Mouse (Mus musculus) stomach, embryonic 14.5 days (tissue): Measurements from ENCODE around the gene Ranbp9. TPM values are rescaled to one million over a fixed set of nuclear protein-coding genes. Genes with fewer than 3 reads are reported as not detected.
A peak's percentile ranks its signal among the peaks of the same experiment; 100 is the strongest.

Experiments
- ATAC-seq: fragments of 200-750 bp; cut with Nextera tagmentation; 2 replicates; pipeline ENCODE4 v1.8.0; 2017; ENCODE audit warnings: low read depth, moderate TSS enrichment; ENCODE audit not compliant: insufficient number of reproducible peaks, insufficient read depth, low FRiP score
- H3K27ac ChIP-seq: fragments of 300-500 bp; sonication (generic); 2 replicates; pipeline ENCODE4 v1.5.1; 2014; ENCODE audit warnings: mild to moderate bottlenecking, low read length, moderate library complexity, mixed read lengths
- H3K27me3 ChIP-seq: fragments of 300-500 bp; sonication (generic); 2 replicates; pipeline ENCODE4 v1.6.1; 2014; ENCODE audit warnings: low read length, control low read depth, mixed read lengths; ENCODE audit not compliant: control insufficient read depth, insufficient read depth
- H3K36me3 ChIP-seq: fragments of 300-500 bp; sonication (generic); 2 replicates; pipeline ENCODE4 v1.6.1; 2014; ENCODE audit warnings: mild to moderate bottlenecking, control low read depth, low read length, moderate library complexity, mixed read lengths; ENCODE audit not compliant: control insufficient read depth, insufficient read depth
- H3K4me1 ChIP-seq: fragments of 300-500 bp; sonication (generic); 2 replicates; pipeline ENCODE4 v1.6.1; 2014; ENCODE audit warnings: low read length, control low read depth, mixed read lengths; ENCODE audit not compliant: control insufficient read depth, insufficient read depth
- H3K4me2 ChIP-seq: fragments of 300-500 bp; sonication (generic); replicated peaks from 2 replicates; pipeline ENCODE4 v1.6.1; 2014; ENCODE audit warnings: low read depth, low read length, control low read depth
- H3K4me3 ChIP-seq: fragments of 300-500 bp; sonication (generic); 2 replicates; pipeline ENCODE4 v1.5.1; 2014; ENCODE audit warnings: low read depth, low read length, control low read depth
- H3K9ac ChIP-seq: fragments of 300-500 bp; sonication (generic); replicated peaks from 2 replicates; pipeline ENCODE4 v1.6.1; 2014; ENCODE audit warnings: low read depth, mild to moderate bottlenecking, control low read depth, low read length, moderate library complexity, mixed read lengths
- H3K9me3 ChIP-seq: fragments of 300-500 bp; sonication (generic); 2 replicates; pipeline ENCODE4 v1.6.1; 2016; ENCODE audit warnings: low read depth, low read length, control low read depth; ENCODE audit not compliant: control insufficient read depth
- WGBS: fragments of 180-500 bp; shearing (Covaris S2); extraction: QIAGEN DNeasy Blood & Tissue Kit; methylation state at CpG from one replicate; pipeline ENCODE4 v1.1.7; 2014; 5-methylcytosine and 5-hydroxymethylcytosine counted together
- polyA plus RNA-seq: library from polyadenylated mRNA; unstranded; fragments of >200 nt; fragmentation: Nextera tagmentation; extraction: Ambion mirVana; gene quantifications from 2 replicates; pipeline ENCODE4 v1.2.1, GENCODE M21; 2014

The Ranbp9 gene
- polyA plus RNA-seq, 1 experiment from 2014 or later = 15.5 TPM

DNA sequence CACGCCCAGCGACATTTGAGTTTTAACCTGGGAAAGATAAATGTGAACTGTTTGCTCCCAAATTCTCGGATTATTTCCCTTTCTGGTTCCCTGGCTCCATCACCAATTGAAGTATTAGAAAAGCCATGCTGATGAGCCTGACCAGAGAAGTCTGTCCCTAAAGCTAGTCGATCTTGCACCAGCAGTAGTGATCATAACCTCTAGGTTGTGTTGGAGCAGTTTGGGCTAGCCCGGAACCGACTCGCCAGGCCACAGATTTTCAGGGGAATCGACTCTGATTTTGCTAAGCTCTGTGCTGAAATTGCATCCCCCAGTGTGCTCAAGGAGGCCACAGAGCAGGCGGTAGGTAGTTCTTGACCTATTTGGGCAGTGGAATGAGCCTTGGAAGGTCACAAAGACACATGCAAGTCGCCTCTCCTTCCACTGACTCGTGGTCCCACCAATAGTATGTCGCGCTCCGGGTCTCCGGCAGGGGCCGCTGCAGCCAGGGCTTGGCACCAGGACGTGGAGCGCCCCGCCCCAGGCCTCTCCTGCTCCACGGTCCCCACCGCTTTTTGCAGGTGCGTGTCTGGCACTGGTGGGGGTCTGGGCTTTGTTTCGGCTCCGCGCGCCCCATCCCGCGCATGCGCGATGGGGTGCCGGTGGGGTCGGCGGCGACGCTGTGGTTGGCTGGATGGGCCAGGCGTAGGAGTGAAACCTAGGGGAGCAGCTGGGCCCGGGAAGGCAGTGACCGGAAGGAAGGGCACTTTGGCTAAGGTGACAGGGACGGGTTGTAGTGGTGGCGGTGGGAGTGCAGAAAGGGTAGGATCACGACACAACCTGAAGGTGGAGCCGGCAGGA lies 115.9 kb downstream of the Ranbp9 start, which contains the start of gene Sirt5:
Gene Sirt5, plus strand, starts transcription at position 512 of the 840 bp plus-strand sequence.
- ATAC-seq = peak; percentile 94
- H3K4me2 ChIP-seq = peak within 1 kb of the TSS; percentile 83

DNA sequence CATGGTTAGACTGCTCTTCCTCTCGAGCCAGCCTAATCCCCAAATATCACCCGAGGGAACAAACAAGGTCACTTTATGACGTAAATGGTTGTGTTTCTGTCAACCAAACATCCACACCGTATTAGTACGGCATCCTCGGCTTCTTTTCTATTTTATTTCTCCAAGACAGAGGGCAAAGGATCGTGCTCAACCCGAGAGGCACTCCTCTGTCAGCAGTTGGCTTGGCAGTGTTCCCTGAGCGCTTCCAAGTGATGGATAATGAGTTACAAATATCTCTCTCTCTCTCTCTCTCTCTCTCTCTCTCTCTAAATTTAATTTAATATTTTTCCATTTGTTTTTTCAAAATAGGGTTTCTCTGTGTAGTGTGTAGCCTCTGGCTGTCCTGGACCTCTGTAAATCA lies 118.7 kb downstream of the Ranbp9 start:
- WGBS = 75% methylated on average over 9 of the region's 9 CpGs
- H3K27ac ChIP-seq = no peak overlapping the region
- H3K4me1 ChIP-seq = peaks cover 4% of the 10 kb centered on the region; the same call in 1 of the 2 replicates
- no peak overlapping the region for H3K9ac ChIP-seq
- no peak overlapping the region for H3K4me3 ChIP-seq
- no peaks in the 10 kb centered on the region for H3K27me3 ChIP-seq
- no peaks in the 10 kb centered on the region for H3K36me3 ChIP-seq
- H3K4me2 ChIP-seq = no peak overlapping the region
- ATAC-seq = no peak
- H3K9me3 ChIP-seq = no peaks in the 10 kb centered on the region

More for the DNA sequence above, 115.9 kb downstream of the Ranbp9 start, which contains the start of gene Sirt5:
- 15% methylated on average over 42 of the region's 42 CpGs for WGBS
- no peaks in the 10 kb centered on the region for H3K9me3 ChIP-seq
- peak within 1 kb of the TSS; percentile 57 for H3K9ac ChIP-seq
- H3K27ac ChIP-seq = peak within 1 kb of the TSS; percentile 61
- H3K4me1 ChIP-seq = peaks cover 4% of the 10 kb centered on the region; the same call in 1 of the 2 replicates
- peak within 1 kb of the TSS; percentile 60 for H3K4me3 ChIP-seq
- H3K36me3 ChIP-seq = no peaks in the 10 kb centered on the region
- no peaks in the 10 kb centered on the region for H3K27me3 ChIP-seq

DNA sequence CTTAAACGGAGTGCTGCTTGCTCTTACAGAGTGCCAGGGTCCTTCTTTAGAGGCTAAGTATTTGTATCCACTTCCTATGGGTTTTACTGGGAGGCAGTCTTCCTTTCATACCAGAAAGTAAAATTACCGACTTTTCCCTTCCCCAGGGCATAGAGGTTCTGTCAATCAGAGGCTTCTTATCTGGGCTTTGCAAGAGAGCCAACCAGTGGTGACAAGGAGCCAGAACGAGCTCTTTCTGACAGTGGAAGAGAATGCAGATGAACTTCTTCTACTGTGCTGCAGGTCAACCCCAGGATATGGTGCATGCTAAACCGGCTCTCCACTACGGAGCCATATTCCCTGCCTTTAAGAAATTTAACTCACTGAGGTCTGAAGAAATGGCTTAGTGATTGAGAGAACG lies 120.5 kb downstream of the Ranbp9 start:
- Histone ChIP-seq H3K36me3 (no peaks in the 10 kb centered on the region), H3K27me3 (no peaks in the 10 kb centered on the region), H3K4me3 (no peak overlapping the region), H3K4me2 (no peak overlapping the region), H3K9me3 (no peaks in the 10 kb centered on the region), H3K4me1 (no peaks in the 10 kb centered on the region), H3K9ac (no peak overlapping the region), H3K27ac (no peak overlapping the region)
- no peak for ATAC-seq
- WGBS = 66% methylated on average over 6 of the region's 6 CpGs

DNA sequence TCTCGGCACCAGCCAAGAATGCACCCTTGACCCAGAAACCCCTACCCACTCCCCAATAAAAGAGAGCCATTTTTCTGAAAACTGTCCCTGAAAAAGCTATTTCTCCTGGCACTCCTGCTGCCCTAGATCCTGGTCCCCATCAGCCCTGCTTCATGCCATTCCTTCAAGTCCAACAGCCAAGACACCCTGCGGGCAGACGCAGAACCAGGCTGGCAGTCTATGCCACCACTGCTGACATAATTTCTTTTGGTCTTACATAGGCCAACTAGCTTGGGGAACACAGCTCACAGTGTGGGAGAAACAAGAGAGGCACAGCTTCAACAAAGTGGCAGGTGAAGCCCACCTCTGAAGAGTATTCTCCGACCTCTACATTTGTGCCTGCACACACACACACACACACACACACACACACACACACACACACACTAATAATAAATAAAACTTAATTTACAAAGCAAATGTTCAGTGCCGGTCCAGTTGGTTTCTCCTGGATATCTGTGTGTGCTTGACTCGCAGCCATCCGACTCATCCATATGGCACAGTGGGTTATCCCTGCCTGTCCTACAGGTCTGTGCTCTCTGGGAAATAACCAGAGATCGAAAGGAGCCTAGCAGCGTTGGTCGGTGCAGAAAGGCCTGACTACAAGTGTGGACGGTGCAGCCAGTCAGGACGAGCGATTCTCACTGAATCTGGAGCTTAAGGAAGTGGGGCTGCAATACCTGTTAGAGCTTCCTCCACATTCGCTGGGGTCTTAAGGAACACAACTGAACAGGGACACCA lies 124.5 kb downstream of the Ranbp9 start:
- no peaks in the 10 kb centered on the region for H3K36me3 ChIP-seq
- H3K9me3 ChIP-seq = no peaks in the 10 kb centered on the region
- H3K4me3 ChIP-seq = no peak overlapping the region
- no peak overlapping the region for H3K4me2 ChIP-seq
- H3K27me3 ChIP-seq = no peaks in the 10 kb centered on the region
- 86% methylated on average over 14 of the region's 14 CpGs for WGBS
- no peak overlapping the region for H3K27ac ChIP-seq
- H3K9ac ChIP-seq = no peak overlapping the region
- no peak for ATAC-seq
- no peaks in the 10 kb centered on the region for H3K4me1 ChIP-seq

DNA sequence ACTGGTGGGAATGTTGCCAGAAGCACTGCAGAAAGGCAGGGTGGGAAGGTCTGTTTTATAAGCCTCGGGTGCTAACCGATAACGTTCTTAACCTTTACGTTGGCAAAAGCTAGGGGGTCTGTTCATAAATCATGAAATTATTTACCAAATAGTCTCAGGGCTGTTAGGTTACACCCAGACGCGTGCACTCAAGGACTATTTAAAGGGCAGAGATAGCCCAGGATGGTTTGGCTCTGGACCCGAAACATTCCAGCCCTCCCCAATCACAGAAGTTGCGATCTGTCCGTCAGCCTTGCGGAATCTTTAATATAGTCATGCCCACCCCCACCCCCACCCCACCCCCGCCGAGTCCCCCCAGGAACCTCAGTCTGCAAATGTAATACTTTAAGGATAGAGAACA lies 126.7 kb downstream of the Ranbp9 start:
- Histone ChIP-seq H3K27me3 (no peaks in the 10 kb centered on the region), H3K4me3 (no peak overlapping the region), H3K4me2 (no peak overlapping the region), H3K9me3 (no peaks in the 10 kb centered on the region), H3K36me3 (no peaks in the 10 kb centered on the region), H3K27ac (no peak overlapping the region), H3K9ac (no peak overlapping the region), H3K4me1 (no peaks in the 10 kb centered on the region)
- 44% methylated on average over 12 of the region's 12 CpGs for WGBS
- no peak for ATAC-seq

DNA sequence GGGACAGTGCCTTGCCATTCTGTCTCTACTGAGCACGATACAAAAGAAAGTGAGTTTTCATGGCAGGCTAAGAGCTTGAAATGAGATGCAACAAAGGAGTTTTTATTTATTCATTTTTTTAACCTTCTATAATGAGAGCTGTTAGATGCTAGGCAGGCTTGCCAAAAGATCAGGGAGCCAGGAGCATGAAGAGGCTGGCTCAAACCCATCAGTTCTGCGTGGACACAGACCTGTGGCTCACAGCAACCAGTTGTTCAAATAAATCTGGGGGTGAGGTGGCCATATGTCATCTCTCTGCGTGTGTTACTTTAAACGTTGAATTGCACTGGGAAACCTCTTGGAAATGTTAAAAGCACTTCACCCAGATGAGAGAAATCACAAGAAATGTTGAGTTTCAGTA lies 127.7 kb downstream of the Ranbp9 start:
- ATAC-seq = no peak
- 50% methylated on average over 4 of the region's 4 CpGs for WGBS
- no peak overlapping the region for H3K4me3 ChIP-seq
- H3K9ac ChIP-seq = no peak overlapping the region
- H3K4me2 ChIP-seq = no peak overlapping the region
- no peaks in the 10 kb centered on the region for H3K36me3 ChIP-seq
- no peak overlapping the region for H3K27ac ChIP-seq
- H3K9me3 ChIP-seq = no peaks in the 10 kb centered on the region
- no peaks in the 10 kb centered on the region for H3K27me3 ChIP-seq
- no peaks in the 10 kb centered on the region for H3K4me1 ChIP-seq

Other genes starting within 250 kb of the Ranbp9 start
- gene Gfod1, start 177.1 kb downstream of the Ranbp9 start, polyA plus RNA-seq = 0.49 and 1.0 TPM in 2 replicates
- gene Sirt5, start 115.8 kb downstream of the Ranbp9 start, polyA plus RNA-seq = 21.5 and 25.7 TPM in 2 replicates
- gene Nol7, start 82.9 kb downstream of the Ranbp9 start, polyA plus RNA-seq = 140 and 147 TPM in 2 replicates
- 14.9 and 15.9 TPM in 2 replicates for gene Mcur1, start 78.9 kb upstream of the Ranbp9 start, polyA plus RNA-seq
- gene Rnf182, start 134.4 kb upstream of the Ranbp9 start, polyA plus RNA-seq = 3.2 and 3.7 TPM in 2 replicates